Mouse (Mus musculus) lung, postnatal 14 days (tissue): ENCODE data around the gene Shank1.

Experiments
- DNase-seq: peaks from one replicate; pipeline ENCODE4 v3.0.0; 2021

Shank1 gene

DNA sequence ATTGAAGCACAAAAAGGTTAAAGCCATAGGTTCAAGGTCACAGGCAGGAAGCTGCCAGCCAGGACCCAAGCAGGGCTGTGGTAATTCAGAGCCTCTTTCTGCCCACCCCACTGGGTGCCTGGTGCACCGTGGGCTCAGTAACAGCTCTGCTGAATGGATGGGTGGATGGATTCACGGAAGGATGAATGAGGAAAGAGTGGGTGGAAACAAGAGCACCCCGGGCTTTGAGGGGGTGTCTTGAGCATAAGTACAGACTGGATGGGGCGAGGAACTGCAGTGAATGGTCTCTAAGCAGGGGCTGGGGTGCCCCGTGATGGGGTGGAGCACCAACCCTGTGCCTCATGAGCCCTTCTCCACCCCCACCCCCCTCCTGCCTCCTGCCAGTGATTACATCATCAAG is 31.7 kb downstream of the Shank1 start:
- DNase-seq = no peak

GRCm38 (mm10) chr7:44343459-44344015 is 33.5 kb downstream of the Shank1 start:
- no peak for DNase-seq

DNA sequence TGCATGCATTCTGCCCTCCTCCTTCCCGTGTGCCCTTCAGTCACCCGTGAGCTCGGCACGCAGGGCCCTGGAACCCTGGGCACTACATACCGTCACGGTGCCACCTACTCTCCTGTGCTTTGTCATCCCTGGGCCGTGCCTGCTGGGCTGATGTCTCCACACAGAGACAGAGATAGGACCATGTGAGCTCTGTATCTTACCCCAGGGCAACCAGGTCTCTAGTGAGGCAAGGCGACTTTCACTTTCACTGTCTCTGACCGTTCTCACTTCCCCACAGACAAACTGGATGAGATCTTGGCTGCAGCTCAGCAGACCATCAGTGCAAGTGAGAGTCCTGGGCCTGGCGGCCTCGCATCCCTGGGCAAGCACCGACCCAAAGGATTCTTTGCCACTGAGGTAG is 34.6 kb downstream of the Shank1 start:
- no peak for DNase-seq

DNA sequence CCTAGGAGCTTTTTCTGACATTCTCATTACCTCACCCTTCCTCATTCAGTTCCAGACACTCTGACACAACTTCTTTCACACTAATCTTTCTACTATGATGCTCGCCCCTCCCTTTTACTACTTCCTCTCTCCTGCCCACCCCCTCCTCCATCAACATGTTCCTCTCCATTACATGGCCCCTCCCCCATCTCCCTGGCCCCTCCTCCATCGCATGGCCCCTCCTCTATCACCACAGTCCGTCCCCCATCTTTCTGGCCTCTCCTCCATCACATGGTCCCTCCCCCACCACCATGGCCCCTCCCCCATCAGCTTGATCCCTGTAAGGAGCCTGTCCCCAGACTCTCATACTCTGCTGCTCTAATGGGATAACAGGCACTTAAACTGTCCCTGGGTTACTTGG is 39.0 kb downstream of the Shank1 start:
- DNase-seq = no peak

GRCm38 (mm10) chr7:44350957-44351711 is 41.1 kb downstream of the Shank1 start:
- peak; percentile 81 for DNase-seq

DNA sequence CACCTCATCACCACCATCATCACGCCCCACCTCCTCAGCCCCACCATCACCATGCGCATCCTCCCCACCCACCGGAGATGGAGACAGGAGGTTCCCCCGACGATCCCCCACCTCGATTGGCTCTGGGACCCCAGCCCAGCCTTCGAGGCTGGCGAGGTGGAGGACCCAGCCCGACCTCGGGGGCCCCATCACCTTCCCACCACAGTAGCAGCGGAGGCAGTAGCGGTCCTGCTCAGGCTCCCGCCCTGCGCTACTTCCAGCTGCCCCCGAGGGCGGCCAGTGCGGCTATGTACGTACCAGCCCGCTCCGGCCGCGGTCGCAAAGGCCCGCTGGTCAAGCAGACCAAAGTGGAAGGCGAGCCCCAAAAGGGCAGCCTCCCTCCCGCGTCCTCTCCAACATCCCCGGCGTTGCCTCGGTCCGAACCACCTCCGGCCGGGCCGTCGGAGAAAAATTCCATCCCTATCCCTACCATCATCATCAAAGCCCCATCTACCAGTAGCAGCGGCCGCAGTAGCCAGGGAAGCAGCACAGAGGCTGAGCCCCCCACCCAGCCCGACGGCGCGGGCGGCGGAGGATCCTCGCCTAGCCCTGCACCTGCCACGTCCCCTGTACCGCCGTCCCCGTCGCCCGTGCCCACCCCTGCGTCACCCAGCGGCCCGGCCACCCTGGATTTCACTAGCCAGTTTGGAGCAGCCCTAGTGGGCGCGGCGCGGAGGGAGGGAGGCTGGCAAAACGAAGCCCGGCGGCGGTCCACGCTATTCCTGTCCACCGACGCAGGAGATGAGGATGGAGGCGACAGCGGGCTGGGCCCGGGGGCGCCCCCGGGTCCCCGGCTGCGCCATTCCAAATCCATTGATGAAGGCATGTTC is 42.1 kb downstream of the Shank1 start:
- DNase-seq = no peak

GRCm38 (mm10) chr7:44352750-44353600 is 42.9 kb downstream of the Shank1 start:
- DNase-seq = no peak

- DNase-seq = no peak
Observed at GRCm38 (mm10) chr7:44353601-44354340, 43.7 kb downstream of the Shank1 start.

DNA sequence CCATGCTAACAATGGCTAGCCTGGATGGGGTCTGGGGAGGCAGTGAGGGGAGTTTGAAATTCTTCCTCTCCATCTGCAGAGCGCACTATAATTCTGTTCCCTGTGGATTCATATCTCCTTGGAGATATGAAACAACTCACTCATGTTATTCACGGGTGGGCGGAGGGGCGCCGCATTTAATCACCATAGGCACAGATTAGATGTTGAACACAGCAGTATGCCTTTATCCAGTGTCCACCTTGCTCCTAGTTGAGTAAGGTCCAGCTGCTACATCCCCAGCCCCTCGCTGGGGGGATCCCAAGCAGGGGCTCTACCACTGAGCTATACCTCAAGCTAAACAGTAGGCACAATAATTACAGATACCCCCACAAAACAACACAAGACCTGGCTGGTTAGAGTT is 45.4 kb downstream of the Shank1 start:
- no peak for DNase-seq

- no peak for DNase-seq
Observed at GRCm38 (mm10) chr7:44356590-44357481, 46.8 kb downstream of the Shank1 start.

- DNase-seq = no peak
Observed at GRCm38 (mm10) chr7:44357531-44357930, 47.5 kb downstream of the Shank1 start.

DNA sequence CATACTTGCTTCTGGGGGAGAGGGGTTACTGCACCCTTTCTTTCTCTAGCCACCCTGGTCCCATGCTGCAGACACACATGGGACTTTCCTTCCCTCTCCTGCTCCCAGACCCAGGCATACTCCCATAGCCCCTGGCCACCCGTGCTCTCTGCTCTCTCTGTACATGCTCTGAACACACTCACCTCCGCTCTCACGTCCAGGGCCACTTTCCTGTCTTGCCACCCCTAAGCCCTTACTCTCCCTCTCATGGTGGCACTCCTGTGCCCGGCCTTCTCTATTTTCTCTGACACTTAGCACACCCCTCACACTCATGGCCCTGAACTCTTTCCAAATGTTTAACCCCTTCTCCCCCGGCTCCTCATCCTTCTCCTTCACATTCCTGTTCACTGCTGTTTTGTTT is 48.0 kb downstream of the Shank1 start:
- peak; percentile 37 for DNase-seq

DNA sequence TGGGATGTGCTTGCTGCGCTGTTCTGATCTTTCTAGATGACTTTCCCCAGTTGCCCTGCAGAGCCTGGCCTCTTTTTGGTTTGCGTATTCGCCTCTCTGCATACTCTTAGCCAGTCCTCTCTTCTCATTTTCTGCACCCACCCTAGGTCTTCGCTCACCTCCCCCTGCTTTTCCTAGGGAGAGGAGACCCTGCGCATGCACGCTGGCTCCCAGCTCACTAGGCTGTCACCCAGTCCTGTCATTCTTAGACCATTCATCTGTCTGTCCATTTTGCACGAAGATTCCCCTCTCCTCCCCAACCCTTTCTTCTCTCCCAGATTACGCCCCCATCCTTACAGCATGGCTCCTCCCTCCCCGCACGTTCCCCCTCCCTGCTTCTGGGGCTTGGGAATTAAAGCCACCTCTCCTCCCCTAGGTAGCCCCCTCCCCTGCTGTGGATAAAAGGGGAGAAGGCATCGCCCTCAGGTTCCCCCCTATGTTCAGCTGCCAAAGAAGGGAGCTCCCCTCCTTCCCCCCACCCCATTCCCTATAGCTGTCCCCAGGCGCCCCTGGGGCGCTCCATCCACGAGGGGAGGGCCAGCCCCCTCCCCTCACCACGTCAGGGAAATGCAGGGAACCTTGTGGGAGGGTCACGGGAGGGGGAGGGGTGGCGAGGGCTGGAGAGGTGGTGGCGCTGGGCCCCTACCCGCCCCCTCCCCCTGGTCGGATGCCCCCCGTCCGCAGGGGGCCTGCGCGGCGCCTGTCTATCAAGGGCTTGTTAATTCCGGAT is 49.0 kb downstream of the Shank1 start:
- no peak for DNase-seq

GRCm38 (mm10) chr7:44359908-44360672 is 50.0 kb downstream of the Shank1 start:
- DNase-seq = peak; percentile 92

- DNase-seq = no peak
Observed at GRCm38 (mm10) chr7:44360792-44361301, 50.8 kb downstream of the Shank1 start.

- DNase-seq = no peak
Observed at GRCm38 (mm10) chr7:44372678-44373077, 62.6 kb downstream of the Shank1 start.

DNA sequence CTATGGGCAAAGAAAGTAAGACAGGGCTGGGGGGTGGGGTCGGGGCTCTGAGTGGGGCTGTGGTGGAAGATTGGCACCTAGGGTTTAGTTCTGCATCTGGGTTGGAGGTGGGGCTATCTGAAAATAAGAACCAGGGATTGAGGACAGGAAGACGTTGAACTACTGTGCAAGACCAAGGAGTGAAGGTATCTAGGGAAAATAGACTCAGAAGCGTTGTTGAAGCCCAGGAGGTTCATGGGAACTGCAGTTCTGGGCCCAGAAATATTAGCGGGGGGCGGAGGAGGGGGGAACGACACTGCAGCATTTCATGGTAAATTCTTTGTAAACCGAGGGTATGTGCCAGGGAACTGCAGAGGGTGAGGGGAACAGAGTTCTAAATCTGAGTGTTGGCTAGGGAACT is 63.4 kb downstream of the Shank1 start:
- no peak for DNase-seq

GRCm38 (mm10) chr7:44373889-44374652 is 64.0 kb downstream of the Shank1 start:
- peak; percentile 80 for DNase-seq
